Mouse (Mus musculus): ENCODE measurements around the gene Fam234b.

GRCm38 (mm10) chr6:135247861-135248260 lies 50.1 kb downstream of the Fam234b start:
- TF ChIP-seq POLR2A (IDR thresholded peaks at IDR 0.05; ENCODE audit: extremely low read depth, insufficient read depth, low read length): no peak
- no peak for TF ChIP-seq CTCF (IDR thresholded peaks at IDR 0.05; ENCODE audit: low read depth, low read length)
